Mouse (Mus musculus) CD4-positive, CD25-positive, alpha-beta regulatory T cell, adult 2 months (primary cell): ENCODE results near the gene Cstf1.

ENCODE experiments used
- DNase-seq: peaks from one replicate; pipeline ENCODE4 v3.0.0-alpha.2; 2012; ENCODE audit warnings: low read depth, low spot score

The Cstf1 gene

GRCm38 (mm10) chr2:172376999-172377515 is 6.6 kb downstream of the Cstf1 start:
- no peak for DNase-seq

DNA sequence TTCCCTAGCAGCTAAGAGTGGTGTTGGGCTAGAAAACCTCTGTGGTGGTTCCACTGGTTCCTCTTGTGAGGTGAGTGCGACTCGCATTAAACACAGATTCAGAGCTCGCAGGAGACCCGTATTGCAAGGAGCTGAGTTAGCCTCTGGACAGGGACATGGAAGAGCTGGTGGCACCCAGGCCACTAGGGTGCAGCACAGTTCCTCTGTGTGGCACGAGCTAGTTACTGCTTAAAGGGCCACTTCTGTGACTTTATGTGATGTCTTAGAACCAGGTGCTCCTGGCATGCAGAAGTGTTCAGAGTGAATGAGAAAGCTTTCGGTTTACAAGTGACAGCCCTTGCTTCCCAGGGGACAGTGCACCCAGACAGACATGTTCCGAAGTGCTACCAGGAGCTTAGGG is 7.9 kb downstream of the Cstf1 start:
- DNase-seq, result peak; percentile 84

DNA sequence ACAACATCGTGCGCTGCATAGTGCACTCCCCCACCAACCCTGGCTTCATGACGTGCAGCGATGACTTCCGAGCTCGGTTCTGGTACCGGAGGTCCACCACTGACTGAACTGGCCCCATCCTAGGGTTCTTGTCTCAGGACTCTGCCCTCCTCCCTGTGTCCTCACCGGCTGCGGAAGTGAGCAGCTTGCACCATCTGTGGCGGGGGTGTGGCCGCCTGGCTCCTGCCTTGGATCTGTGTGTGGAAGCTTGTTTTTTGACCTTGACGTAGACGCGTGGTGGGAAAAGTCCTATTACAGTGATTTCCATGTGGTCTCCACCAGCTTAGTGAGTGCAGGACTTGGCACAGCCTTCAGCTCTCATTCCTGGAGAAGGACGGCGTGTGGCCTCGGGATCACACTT is 10.0 kb downstream of the Cstf1 start:
- DNase-seq, result no peak

DNA sequence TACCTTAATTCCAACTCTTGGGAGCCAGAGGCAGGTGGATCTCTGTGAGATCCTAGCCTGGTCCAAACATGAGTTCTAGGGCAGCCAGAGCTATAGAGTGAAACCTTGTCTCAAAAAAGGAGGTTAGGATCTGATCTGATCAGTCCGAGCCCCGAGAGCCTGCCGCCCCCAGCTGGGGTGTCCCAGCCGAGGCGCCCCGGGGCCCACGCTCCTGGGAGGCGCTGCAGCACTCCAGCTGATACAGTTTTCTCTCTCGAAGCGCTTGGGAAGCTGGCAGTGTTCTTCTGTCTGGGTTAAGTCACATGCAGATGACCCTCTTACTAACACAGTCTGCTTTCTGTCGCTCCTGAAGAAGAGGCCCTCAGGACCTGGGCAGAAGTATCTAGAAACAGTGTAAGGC is 10.9 kb downstream of the Cstf1 start:
- no peak for DNase-seq

DNA sequence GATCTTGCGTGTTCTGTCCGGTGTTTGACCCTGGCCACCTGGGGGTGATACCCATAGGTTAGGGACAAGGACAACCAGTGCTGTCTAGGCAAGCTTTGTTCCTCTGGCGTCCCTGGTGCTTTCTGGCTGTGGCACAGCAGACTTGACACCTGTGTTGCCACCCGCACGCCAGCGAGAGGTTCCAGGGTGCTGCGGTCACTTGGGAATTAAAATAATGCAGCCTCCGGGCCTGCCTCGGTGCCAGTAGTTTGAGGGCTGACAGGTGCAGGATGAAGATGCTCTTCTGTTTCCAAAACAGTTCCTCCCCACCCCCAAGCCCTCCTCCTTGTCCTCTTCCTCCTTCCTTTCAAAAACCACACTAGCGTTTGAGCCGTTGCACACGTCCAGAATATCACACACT is 11.4 kb downstream of the Cstf1 start:
- DNase-seq, result no peak

DNA sequence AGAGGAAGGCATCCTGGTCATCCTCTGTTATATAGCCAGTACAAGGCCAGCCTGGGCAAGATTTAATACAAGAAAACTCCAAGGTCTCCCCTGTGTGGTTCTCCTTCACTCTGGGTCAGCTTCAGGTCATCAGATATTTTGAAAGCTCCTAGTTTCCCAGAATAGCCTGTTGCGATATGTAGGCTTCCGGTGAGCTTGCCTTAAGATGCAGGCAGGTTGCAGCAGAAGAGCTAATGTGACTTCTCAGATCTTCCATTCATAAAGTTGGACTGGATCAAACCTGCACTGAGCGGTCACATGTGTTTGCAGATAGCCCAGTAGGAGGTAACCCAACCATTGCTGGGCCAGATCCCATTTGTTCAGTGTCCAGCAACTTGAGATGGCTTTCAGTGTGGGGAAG is 14.2 kb downstream of the Cstf1 start:
- no peak for DNase-seq

DNA sequence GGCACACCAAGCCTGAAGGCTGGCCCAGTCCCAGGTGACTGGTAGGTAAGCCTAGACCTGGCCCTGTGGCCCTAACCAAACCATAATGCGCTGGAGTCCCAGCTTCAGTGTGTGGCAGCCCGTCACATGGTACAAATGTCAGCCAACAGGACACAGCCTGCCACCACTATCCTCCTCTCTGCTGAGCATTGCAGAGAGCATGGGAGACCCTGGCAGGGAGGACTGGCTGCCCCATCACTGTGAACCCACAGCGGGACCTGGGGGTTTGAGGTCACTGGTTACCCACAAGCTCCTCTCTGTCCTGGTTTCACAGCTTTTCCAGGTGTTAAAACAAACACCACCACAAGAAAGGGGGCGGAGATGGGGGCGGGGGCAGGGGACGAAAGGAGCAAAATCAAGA is 19.9 kb downstream of the Cstf1 start:
- no peak for DNase-seq

- peak; percentile 33 for DNase-seq
Observed at GRCm38 (mm10) chr2:172392041-172392521, 21.6 kb downstream of the Cstf1 start.

GRCm38 (mm10) chr2:172393391-172394051 is 23.0 kb downstream of the Cstf1 start, which contains the start of gene Cass4:
Gene Cass4, plus strand, starts transcription at chr2:172393794.
- peak; percentile 79 for DNase-seq

- no peak for DNase-seq
Observed at GRCm38 (mm10) chr2:172394052-172394392, 23.5 kb downstream of the Cstf1 start.

- no peak for DNase-seq
Observed at GRCm38 (mm10) chr2:172394671-172395070, 24.2 kb downstream of the Cstf1 start.

DNA sequence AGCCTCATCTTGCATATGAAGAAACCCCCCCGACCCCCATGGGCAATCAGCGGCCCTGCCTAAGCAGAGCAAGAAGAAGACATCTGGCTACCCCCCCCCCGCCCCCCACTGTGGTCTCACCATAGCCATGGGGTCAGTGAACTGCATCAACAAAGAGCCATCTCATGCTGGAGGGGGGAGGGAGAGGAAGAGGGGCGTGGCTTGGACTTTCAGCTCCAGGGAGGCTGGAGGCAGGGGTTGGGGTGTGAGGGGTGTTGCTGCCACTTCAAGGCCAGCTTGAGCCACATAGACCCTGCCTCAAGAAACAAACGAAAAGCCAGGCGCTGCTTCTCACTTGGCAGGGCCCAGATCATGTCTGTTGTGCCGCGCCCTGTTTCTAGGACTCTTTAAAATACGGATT is 25.5 kb downstream of the Cstf1 start:
- no peak for DNase-seq

DNA sequence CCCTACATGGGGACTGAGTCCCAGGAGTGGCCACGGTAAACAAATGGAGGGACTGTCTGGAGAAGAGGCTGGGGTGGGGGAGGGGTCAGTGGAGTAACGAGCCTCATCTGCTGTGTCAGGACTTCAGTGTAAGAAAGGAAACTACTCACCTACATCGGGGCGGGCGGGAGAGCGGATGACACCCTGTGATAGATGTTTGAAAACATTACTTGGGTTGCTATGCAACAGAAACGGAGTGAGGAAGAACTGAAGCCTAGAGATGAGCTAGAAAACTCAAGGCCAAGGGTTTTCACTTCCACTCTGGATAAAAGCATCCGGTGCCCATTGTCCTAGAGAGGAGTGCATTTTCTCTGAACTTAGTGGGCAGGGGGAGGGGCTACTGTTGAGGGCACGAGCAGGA is 29.4 kb downstream of the Cstf1 start:
- peak; percentile 93 for DNase-seq

DNA sequence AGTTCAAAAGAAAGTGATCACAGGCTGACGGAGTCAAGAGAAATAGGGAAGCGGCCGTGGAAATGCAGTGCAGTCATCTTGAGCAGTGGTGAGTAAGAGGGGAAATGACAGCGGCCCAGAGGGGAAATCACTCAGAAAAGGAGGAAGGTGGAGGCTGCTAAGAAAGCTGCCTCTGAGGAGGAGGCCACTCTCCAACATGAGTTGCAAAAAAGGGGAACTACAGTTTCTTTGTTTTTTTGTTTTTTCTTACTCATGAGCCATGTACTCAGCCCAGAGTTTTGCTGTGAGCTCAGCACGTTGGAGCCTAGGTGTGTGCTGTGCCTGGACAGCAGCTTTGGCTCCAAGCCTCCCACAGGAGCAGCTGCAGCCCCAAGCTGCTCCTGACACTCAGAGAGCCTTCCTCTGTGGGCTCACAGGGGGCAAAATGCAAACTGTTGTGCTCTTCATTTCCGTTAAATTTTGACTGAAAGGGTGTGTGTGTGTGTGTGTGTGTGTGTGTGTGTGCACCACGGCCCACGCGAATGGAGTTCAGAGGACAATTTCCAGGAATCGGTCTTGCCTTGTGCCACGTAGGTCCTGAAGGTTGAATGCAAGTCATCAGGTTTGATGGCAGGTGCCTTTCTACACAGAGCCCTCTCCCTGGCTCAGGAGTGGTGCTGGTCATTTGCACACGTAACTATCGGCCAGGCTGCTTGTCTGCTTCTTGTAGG is 30.8 kb downstream of the Cstf1 start:
- peak; percentile 81 for DNase-seq

DNA sequence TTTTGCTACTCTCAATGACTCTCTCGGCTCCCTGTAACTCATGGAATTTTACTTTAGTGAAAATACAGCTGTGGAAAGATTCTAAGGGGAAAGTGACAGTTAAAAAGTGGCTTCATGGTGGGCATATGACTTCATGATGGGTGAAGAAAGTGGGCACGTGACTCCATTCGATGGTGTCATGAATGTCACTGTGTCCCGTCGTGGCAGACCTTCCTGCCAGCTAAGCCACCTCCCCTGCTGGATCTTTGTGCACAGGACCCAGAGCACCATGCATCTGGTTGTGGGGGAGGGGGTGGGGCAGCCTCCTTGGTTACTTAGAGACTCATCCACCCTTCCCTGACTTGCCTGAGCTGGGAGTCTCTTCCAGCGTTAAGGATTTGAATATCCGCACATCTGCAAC is 33.8 kb downstream of the Cstf1 start:
- DNase-seq, result no peak

DNA sequence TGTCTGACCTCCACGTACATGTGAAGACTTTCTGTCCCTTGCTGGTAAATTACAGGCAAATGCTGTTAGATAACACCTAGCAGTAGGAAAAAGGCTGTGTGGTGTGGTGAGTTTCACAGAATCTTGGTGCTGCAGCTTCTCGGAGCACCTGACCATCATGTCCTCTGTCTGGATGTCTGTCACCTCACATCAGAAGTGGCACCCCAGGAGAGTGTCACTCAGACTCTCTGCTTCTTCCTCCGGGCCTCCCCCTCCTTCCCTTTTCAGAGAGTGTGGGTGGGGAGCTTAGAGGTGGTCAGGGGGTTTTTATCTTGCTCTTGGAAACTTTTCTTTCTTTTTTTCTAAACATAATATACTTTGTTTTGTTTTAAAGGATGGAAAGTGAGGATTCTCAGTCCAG is 34.5 kb downstream of the Cstf1 start:
- DNase-seq, result peak; percentile 52

DNA sequence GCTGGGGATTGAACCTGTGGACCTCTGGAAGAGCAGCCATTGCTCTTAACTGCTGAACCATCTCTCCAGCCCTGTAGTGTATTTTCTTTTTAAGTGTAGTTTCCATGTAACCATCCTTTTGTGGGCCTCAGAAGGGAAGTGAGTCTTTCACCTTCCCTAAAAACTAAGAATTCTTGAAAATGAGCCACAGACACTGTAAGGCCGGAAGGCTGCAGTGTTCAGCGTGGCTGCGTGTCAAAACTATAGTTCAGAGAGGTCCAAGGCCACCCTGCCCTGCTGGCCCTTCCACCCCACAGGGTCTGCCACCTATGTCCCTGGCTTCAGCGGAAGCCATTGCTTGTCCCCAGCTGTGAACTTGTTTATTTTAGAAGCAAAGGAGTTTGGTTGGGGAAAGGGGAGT is 35.7 kb downstream of the Cstf1 start:
- no peak for DNase-seq

DNA sequence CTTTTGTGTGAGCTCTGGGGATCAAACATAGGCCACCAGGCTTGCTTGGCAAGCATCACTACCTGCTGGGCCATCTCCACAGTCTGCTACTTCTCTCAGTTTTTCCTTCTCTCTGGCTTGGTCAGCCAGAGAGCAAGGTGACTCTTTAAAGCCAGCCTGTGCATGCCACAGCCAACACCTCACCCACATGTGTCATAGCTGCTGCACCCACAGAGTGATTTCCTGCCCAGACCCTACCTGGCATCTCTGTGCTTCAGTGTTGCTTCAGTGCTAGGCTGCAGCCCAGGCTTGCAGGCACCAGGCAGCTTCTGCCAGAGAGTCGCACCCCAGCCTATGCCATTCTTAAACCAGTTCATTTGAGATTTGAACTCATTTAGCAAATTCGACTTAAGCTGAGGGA is 37.0 kb downstream of the Cstf1 start:
- DNase-seq, result no peak

DNA sequence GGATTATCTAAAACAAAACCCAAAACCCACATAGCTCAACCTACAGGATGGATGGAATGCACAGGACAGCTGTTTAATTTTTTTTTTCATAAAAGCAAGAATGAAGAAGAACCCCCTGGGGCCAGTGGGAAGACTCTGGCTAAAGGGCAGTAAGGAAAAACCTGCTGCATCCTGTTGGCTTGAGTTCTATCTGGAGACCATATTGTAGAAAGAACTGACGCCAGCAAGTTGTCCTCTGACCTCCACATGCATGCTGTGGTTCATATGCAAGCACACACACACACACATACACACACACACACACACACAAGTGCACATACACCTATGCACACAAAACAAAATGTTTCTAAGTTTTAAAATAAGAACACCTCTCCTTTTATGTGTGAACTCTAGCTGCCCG is 40.2 kb downstream of the Cstf1 start:
- no peak for DNase-seq

DNA sequence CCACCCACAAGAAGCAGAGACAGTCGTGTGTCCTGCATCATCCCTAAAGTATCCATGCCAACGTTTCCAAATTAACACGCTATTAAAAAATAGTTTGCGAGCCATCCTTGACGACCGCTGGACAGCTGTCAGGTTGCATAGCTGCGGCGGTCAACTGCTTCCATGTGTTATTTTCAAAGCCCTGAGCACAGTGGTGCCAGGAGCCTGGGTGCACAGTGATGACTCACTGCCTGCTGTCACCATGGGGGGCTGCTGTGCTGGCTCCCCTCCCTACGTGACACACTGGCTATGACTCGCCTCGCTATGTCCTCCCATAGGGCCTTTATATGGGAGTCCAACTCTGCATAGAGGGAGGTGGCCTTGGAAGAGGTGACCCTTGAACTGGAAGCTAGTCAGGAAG is 40.6 kb downstream of the Cstf1 start:
- DNase-seq, result no peak

- no peak for DNase-seq
Observed at GRCm38 (mm10) chr2:172412454-172412853, 42.0 kb downstream of the Cstf1 start.

DNA sequence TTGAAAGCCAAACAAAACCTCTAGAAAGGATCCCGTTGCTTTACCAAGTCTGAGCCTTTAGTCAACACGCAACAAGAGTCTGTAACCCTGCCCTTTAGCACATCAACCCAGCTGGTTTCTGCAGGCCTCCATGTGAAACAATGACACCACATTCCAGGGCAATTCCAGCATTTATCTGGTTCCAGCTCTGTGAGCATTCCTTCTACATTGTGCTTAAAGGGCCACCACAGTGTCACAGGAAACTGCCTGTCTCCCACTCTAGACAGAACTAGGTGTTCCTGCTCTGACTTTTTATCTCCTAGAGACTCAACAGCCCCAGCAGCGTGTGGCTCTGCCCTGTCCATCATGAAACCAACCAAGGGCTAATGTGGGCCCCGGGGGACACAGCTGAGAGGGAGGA is 42.8 kb downstream of the Cstf1 start:
- no peak for DNase-seq

GRCm38 (mm10) chr2:172413894-172414293 is 43.4 kb downstream of the Cstf1 start:
- DNase-seq, result no peak
